Mouse (Mus musculus): ENCODE measurements around the gene Samd8.

GRCm38 (mm10) chr14:21702691-21703090 lies 47.6 kb upstream of the Samd8 start:
- no peak for TF ChIP-seq CTCF (IDR thresholded peaks at IDR 0.05; ENCODE audit: low read depth)
- TF ChIP-seq EP300 (IDR thresholded peaks at IDR 0.05; ENCODE audit: low read depth), result no peak
